Mouse (Mus musculus) urinary bladder, adult 2 months (tissue): ENCODE results near the gene Tmem72. TPM values are rescaled to one million over a fixed set of nuclear protein-coding genes. Genes with fewer than 3 reads are reported as not detected.

Experiments
- DNase-seq: peaks from one replicate; pipeline ENCODE4 v3.0.0; 2022; ENCODE audit warnings: low spot score
- polyA plus RNA-seq: library from polyadenylated mRNA; depleted of rRNA; stranded (reverse); fragments of >200 nt; gene quantifications from 2 replicates; pipeline ENCODE4 v1.2.3, GENCODE M21; 2012

Gene Tmem72
- polyA plus RNA-seq, 1 experiment: 0.01 TPM

DNA sequence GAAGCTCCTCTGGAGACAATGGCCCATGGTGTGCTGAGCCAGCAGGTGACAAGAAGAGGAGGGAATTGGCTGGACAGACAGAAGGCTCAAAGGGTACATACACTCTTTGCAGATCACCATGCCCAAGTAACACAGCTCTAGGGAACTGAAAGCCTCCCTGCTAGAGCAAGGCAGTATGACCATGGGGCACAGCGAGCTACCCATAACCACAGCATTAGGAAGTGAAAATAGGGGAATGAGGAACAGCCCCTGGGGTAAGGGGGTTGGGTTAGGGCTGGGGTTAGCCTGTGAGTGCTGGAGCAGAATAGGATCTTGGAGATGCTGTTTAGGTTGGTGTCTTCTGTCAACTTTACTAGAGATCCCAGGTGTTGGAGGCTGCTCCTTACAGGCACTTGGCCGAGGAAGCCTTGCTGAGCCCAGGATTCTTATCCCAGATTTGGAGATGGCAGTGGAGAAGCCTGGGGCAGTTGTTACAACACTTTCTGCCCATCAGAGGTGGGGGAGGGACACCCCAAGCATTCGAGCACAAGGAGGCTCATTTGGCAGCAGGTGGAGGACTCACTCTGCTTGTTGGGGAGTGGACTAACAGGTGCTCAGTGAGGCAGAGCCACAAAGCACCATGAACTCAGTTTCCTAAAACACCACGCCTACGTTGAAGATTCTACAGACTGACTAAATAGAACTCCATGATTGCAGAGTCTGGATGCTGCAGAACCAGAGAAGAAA, 37.0 kb downstream of the Tmem72 start:
- DNase-seq: no peak

DNA sequence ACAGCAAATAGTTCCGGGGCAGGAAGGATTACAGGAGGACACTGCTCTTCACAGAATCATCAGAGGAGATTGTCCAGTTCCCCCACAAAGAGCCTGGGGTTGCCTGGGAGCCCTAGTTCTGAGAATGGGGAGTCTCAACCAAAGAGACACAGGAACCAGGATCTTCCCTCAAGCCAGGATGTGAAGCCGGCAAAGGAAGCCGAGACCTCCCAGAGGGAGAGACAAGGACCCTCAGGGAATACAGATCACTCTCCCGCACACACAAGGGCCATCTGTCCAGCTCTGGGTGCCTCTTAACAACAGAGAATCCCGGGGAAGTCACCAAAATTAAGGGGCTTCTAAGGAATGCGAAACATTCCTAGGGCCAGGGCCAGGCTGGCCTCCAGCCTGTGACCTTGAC, 39.4 kb downstream of the Tmem72 start:
- no peak for DNase-seq

DNA sequence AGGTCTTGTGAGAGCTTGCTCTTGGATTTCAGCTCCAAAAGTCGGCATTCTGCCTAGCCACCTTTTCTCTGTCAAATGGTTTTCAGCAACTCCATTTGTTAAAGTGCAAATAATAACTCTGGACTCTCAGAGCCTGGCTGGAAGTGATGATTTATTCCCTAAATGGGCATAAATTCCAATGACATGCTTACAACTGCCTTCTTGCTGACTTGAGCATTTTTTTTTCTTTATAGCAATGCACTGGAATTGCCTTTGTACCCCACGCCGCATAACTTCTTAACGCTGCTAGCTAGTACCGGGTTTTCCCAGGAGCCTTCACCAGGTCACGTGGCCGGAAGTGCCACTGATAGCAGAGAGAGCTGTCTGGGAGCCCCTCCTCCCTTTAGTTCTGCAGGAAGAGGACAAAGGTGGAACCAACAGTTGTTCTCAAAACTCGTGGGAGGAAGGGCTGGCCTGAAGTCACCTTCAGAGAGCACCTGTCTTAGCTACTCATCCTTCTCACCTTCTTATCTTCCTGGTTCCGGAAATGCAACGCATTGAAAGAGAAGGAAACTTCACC, 40.3 kb downstream of the Tmem72 start:
- no peak for DNase-seq

DNA sequence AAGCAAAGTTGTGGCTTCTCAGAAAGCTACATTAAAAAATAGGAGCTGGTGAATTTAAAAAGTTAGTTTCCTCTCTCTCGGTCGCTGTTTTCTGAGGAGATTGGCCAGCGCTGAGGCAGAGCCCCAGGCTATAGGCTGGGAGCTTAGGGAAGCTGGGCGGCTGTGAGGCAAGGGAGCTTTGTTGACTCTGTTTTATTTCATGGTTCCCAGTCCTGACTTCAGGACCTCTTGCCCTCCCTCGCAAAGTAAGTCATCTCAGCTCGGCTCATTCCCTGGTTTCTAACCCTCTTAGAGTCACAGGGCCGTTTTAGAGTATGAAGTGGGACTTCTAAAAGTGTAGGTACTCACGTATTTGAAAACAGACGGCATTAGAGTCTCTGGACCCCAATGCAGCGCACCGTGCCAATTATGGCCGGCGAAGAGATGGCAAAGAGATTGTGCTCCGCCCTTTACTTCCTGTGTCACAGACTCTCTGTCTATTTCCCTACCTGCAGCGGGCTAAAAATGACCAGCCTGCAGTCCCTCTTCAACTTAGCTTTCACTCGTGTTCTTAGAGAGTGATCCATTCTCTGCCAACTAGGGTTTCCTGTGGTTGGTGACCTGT, 42.3 kb downstream of the Tmem72 start:
- DNase-seq: no peak

- peak; percentile 57 for DNase-seq
Observed at GRCm38 (mm10) chr6:116673471-116674282, 43.0 kb downstream of the Tmem72 start, which contains the start of gene Rassf4. TSS of gene Rassf4 (minus strand) at chr6:116673952.

- no peak for DNase-seq
Observed at GRCm38 (mm10) chr6:116672349-116672748, 44.4 kb downstream of the Tmem72 start.

- no peak for DNase-seq
Observed at GRCm38 (mm10) chr6:116671768-116672167, 44.9 kb downstream of the Tmem72 start.

DNA sequence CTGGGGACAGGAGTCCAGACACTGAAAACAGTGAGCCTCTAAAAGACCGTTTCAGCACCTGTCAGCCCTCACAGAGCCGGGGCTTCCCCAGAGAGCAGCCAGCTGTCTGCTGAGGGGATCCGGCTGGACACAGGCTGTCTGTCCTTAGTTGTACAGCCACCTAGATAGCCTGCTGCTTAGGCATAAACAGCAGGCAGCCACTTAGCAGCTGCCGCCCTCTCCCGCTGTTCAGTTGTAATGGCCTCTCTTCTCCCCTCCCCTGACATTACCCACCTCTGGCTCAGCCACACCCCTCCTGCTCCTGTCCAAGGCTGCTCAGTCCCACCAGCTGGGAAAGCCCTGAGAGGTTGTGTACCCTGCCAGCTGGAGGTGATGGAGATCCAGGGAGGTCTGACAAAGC, 45.7 kb downstream of the Tmem72 start:
- DNase-seq: no peak

DNA sequence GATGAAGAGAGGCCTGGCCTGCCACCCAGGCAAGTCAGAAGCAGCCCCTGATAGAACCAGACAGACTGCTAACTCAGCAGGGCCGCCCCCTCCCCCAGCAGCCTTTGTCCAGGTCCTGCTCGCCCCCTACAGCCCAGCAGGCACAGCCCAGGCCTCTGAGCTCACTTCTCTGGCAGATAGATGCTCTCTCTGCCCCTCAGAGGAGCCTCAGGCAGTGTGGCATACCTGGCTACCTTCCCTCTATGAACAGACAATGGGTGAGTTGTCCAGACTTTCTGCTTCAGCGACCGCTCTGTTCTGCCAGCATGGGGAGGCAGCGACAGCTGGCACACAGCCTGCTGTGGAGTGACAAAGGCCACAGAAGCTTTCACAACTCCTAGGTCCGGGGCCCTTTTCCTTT, 46.6 kb downstream of the Tmem72 start:
- DNase-seq: no peak

- no peak for DNase-seq
Observed at GRCm38 (mm10) chr6:116668682-116669470, 47.8 kb downstream of the Tmem72 start.

DNA sequence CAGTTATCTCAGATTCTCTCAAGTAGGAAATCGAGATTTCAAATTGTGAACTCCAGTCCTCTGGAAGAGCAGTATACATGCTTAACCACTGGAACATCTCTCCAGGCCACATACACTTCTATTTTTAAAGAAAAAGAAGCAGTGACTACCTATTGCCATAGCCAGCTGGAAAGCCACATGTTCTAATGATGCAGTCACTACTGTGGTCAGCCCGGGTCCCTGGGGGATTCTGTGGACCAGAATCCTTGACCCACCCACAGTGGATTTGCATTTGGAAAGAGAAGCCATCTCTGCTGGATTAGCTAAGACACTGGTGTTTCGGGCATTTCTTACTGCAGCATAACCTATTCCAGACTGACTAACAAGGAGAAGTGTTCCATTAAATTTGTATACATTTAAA, 49.3 kb downstream of the Tmem72 start:
- no peak for DNase-seq

GRCm38 (mm10) chr6:116666892-116667291, 49.8 kb downstream of the Tmem72 start:
- DNase-seq: no peak

GRCm38 (mm10) chr6:116666085-116666750, 50.5 kb downstream of the Tmem72 start:
- DNase-seq: no peak

GRCm38 (mm10) chr6:116664830-116665229, 51.9 kb downstream of the Tmem72 start:
- DNase-seq: no peak

DNA sequence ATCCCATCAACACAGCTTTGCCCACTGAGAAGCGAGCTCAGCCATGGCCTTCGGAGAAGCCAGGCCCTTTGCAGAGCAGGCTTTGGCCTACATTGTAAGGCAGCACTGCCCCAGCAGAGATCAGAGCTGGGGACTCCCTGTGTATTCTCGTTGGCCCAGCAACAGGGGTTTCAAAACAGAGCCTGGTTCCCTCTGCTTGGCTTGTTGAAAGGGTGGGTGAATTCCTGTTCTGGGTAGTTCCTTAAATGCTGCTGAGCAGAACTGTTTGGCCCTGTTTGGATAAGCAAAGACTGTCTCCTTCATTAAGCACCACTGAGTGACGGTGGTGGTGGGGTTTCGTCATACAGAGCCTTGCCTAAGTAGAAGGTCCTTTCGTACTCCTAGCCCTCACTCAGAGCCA, 52.7 kb downstream of the Tmem72 start:
- DNase-seq: no peak

- no peak for DNase-seq
Observed at GRCm38 (mm10) chr6:116663364-116663763, 53.3 kb downstream of the Tmem72 start.

- no peak for DNase-seq
Observed at GRCm38 (mm10) chr6:116653684-116654454, 62.8 kb downstream of the Tmem72 start.

DNA sequence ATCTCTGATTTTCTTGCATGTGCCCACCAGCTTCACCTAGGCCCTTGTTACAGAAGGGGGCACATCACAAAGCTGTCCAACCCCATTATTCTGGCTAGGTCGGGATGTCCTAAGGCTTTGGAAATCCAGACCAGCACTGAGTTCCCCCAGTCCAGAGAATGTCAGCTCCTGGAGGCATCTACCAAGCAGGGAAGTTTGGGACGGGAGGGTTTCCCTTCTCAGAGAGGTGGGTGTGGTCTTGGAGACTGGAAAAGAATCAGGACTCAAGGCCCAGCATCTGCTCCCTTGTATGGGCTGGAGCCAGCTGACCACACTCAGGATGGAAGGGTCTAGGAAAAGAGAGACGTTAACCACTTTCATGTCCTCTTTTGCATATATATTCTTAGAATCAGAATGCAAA, 63.5 kb downstream of the Tmem72 start:
- no peak for DNase-seq

DNA sequence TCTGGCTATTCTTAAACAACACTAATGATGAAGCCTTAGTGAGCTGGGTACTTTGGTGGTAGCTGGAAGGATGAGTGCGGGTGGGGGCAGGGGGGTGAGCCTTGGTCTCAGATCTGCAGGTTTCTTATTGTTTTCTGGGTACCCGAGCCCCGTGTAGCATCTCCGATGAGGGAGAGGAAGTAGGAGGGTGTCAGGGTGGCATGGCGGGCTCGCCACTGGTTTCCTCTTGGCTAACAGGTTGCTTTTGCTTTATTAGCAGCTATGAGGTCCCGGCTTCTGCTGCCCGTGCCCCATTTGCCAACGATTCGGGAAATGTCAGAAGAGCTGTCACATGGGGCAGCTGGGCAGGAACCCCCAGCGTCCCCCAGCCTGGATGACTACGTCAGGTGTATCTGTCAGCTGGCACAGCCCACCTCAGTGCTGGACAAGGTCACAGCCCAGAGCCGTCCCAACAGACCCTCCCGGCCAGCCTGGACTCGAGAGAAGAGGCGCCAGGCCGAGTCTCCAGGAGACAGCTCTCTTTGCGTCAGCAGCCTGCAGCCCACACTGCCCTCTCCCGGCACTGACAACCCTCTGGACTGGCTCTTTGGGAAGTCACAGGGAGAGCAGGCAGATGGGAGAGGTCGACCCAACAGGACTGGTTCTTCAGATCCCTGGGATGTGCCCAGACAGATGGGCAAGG, 65.1 kb downstream of the Tmem72 start:
- DNase-seq: peak; percentile 46

GRCm38 (mm10) chr6:116650406-116650805, 66.3 kb downstream of the Tmem72 start, which contains the start of gene Depp1:
TSS of gene Depp1 (plus strand) at chr6:116650609.
- peak; percentile 70 for DNase-seq
